Mouse (Mus musculus) liver, postnatal 0 days (tissue): Measurements from ENCODE around the gene Dctn1.

Experiments
- CTCF ChIP-seq: sonication (generic); IDR thresholded peaks from 2 replicates; pipeline ENCODE4 v1.5.1; 2016; ENCODE audit warnings: antibody characterized with exemption, low read depth
- EP300 ChIP-seq: IDR thresholded peaks from 2 replicates; pipeline ENCODE4 v1.6.1; 2016; ENCODE audit warnings: antibody characterized with exemption, low read depth, mild to moderate bottlenecking

DNA sequence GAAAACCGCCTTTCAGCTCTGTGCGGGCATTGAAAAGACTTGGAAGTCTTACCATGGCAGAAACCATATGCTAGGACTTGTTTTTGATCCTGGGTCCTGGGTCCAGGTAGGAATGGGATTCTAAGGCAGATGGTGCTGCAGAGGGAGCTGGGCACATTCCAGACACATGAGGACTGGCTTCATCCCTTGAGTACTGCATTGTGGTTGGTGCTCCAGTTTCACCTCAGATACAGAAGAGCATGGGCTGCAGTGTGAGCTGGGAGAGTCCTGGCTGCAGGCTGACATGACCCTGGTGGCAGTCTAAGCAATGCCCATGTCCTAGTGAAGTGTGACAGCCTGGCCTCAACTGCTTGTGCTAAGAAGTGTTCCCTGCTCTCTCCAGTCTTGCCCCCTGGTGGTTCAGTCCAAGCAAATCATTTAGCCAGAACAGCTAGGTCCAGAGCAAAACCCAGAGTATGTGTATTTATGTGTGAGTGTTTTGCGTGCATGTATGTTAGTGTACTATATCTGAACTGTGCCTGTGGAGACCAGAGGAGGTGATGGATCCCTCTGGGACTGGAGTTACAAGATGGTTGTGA lies 19.2 kb downstream of the Dctn1 start:
- TF ChIP-seq CTCF (peak; percentile 59), EP300 (no peak)
